Mouse (Mus musculus) naive thymus-derived CD4-positive, alpha-beta T cell, adult 5 months (primary cell): ENCODE results near the gene Abcf1. TPM values are rescaled to one million over a fixed set of nuclear protein-coding genes. Genes with fewer than 3 reads are reported as not detected.

Experiments used
- polyA plus RNA-seq: library from polyadenylated mRNA; unstranded; fragments of 100-300 nt; shearing (Covaris generic); gene quantifications from one replicate; pipeline ENCODE4 v1.2.1, GENCODE M21; 2017

Abcf1 gene
- 145 TPM for polyA plus RNA-seq

GRCm38 (mm10) chr17:35969418-35970389 lies at the start of gene Abcf1:
Gene Abcf1, minus strand, starts transcription at chr17:35969761.

DNA sequence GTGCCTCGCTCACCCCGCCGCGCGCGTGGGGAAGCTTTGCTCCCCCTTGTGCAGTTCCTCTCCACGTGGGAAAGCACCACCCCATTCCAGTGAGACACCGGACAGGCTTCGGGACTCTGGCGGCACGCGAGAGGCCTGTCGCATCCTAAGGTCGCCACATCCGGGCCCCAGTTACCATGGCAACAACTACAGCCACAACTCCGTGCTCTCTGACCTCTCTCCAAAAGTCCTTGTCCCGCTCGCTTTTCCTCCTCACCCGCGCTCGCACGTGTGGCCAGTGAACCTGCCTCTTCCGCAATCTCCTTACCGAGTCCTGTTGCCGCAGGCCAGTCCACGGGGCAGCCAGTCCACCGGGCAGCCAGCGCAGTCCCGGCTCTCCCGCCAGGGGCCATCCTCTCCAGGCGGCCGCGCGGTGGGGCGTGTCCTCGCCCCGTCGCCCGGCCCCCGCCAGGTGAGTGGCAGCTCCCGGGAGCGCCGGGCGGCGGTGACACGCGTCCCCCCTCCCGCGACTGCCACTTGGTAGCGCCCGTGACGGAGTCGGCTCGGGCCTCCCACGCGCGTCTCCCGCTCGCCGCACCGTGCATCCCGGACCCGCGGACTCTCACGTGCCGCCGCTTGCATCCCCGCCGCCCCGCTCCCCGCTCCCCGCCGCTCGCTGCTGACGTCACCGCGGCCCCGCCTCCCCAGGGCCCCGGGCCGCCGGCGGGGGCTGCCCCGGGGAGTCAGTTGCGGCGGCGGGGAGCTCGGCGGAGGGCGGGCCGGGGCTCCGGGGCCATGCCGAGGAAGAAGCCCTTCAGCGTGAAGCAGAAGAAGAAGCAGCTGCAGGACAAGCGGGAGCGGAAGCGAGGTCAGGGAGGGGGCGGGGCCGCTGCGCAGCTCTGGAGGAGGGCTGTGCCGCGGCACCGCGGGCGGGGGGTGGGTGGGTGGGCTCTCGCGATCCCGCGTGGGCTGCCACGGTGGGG lies 10.1 kb upstream of the Abcf1 start, which contains the start of the genes Gnl1 and Prr3:
Gene Gnl1 (plus strand): TSS at position 451 of the 962 bp plus-strand sequence.
Gene Prr3 (minus strand): TSS at position 836 of the 962 bp plus-strand sequence.

DNA sequence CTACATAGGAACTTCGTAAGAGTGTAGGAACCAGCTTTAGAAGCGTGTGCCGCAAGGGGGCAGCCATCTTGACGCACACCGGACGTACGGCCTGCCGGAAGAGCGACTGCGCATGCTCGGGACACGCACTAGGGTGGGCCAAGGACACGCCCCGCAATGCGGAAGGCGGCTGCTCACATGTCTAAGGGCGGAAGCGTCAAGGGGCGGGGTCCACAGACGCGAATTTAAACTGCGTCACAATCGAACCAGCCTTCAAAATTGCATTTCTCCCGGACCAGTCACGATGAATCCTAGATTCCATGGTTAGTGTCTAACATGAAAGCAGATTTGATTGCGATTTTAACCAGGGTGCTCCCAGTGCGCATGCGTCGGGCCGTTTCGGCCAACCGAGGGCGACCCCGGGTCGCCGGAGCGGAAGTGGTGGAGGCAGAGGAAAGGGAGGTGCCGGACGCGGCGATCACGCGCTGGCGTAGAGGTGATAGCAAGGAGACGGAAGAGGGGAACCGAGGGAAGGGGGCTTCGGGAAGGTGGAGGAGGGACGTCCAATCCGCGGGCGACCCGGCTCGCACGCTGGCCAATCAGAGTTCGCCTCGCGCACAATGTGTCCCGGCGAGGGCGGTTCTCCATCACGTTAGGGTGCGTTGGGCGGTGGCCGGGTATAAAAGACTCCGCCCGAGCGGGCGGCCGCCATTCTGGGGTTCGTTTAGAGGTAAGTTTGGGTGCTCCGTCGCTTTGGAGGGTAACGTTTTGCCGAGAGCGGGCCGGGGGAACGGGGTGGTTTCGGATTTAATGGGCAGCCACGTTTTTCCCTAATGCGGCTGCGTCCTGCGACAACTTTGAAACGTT lies 53.0 kb downstream of the Abcf1 start, which contains the start of the genes Mrps18b and Ppp1r10:
Gene Mrps18b (minus strand): TSS at position 93 of the 846 bp plus-strand sequence.
Gene Ppp1r10 (plus strand): TSS at position 138 of the 846 bp plus-strand sequence.

DNA sequence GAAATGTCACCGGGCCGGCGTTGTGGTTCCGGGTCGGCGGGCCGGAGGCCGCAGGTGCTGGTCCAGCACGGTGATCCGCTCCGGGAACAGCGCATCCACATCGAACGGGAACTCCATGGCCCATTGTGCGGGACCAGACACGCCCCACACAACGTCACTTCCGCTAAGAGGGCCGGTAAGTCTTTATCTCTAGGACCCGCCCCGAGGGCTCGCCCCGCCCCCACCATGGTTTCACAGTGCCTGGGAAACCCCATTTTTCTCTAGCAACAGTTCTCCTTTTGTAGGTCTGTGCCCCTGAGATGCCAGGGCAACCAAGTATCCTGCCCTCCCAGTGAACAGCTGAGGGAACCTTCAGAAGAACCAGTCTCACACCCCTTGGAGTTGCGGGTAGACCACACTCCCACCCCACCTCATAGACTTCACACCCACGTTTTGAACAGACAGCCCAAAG lies 59.6 kb downstream of the Abcf1 start, which contains the start of gene Atat1:
Gene Atat1 (minus strand): TSS at position 157 of the 451 bp plus-strand sequence.

Other genes with a start within 250 kb of the Abcf1 start
- gene Ier3, start 148.1 kb downstream of the Abcf1 start, polyA plus RNA-seq = not detected
- 40.9 TPM for gene Flot1, start 146.5 kb downstream of the Abcf1 start, polyA plus RNA-seq
- 73.9 TPM for gene Tubb5, start 131.5 kb downstream of the Abcf1 start, polyA plus RNA-seq
- 12.0 TPM for gene Mdc1, start 128.2 kb downstream of the Abcf1 start, polyA plus RNA-seq
- gene Nrm, start 108.4 kb downstream of the Abcf1 start, polyA plus RNA-seq = 25.9 TPM
- gene Ppp1r18, start 104.2 kb downstream of the Abcf1 start, polyA plus RNA-seq = 297 TPM
- 58.7 TPM for gene Dhx16, start 89.9 kb downstream of the Abcf1 start, polyA plus RNA-seq
- 30.8 TPM for gene 2310061I04Rik, start 72.3 kb downstream of the Abcf1 start, polyA plus RNA-seq
- 4.5 TPM for gene Atat1, start 59.7 kb downstream of the Abcf1 start, polyA plus RNA-seq
- gene Mrps18b, start 53.4 kb downstream of the Abcf1 start, polyA plus RNA-seq = 99.6 TPM
- 53.6 TPM for gene Ppp1r10, start 53.3 kb downstream of the Abcf1 start, polyA plus RNA-seq
- 75.6 TPM for gene Gnl1, start 10.1 kb upstream of the Abcf1 start, polyA plus RNA-seq
- 35.3 TPM for gene Prr3, start 10.5 kb upstream of the Abcf1 start, polyA plus RNA-seq
- 12.1 TPM for gene H2-T24, start 50.8 kb upstream of the Abcf1 start, polyA plus RNA-seq
- 382 TPM for gene H2-T23, start 63.1 kb upstream of the Abcf1 start, polyA plus RNA-seq
- gene H2-T22, start 73.0 kb upstream of the Abcf1 start, polyA plus RNA-seq = 160 TPM
- gene Gm6034, start 73.2 kb upstream of the Abcf1 start, polyA plus RNA-seq = 0.62 TPM
- not detected for gene Gm11127, start 88.6 kb upstream of the Abcf1 start, polyA plus RNA-seq
- 1.2 TPM for gene Gm19684, start 151.9 kb upstream of the Abcf1 start, polyA plus RNA-seq
- gene Gm7030, start 159.7 kb upstream of the Abcf1 start, polyA plus RNA-seq = not detected
- 9.4 TPM for gene Gm8909, start 198.8 kb upstream of the Abcf1 start, polyA plus RNA-seq
- 0.37 TPM for gene H2-T3, start 220.5 kb upstream of the Abcf1 start, polyA plus RNA-seq